Mouse (Mus musculus): Measurements from ENCODE around the gene Wasf3. TPM values are rescaled to one million over a fixed set of nuclear protein-coding genes. Genes with fewer than 3 reads are reported as not detected.

The Wasf3 gene
- polyA plus RNA-seq (2011; ENCODE audit: insufficient read depth, insufficient read length, low read depth, missing spikeins), result 32.3 and 33.1 TPM in 2 replicates

GRCm38 (mm10) chr5:146384935-146385591, at the start of gene Wasf3:
TSS of gene Wasf3 (plus strand) at chr5:146384985.
- peak within 1 kb of the TSS; percentile 68 for H3K27ac ChIP-seq (ENCODE audit: insufficient read depth, low read length)
- H3K4me1 ChIP-seq (ENCODE audit: control insufficient read depth, insufficient read depth, low read length), result no peaks in the 10 kb centered on the region
- peaks cover 5% of the 10 kb centered on the region for H3K9me3 ChIP-seq (replicated peaks; ENCODE audit: control insufficient read depth, insufficient read depth, low read length, poor library complexity, severe bottlenecking)
- peak within 1 kb of the TSS; percentile 88 for H3K4me3 ChIP-seq (ENCODE audit: low read depth, low read length)
- H3K27me3 ChIP-seq (ENCODE audit: control insufficient read depth, insufficient read depth, low read length, poor library complexity, severe bottlenecking), result no peaks in the 10 kb centered on the region
- TF ChIP-seq CTCF (IDR thresholded peaks at IDR 0.05; ENCODE audit: low read depth, low read length) (no peak), POLR2A (IDR thresholded peaks at IDR 0.05; ENCODE audit: insufficient read depth, low read length) (peak; percentile 27)
- no peaks in the 10 kb centered on the region for H3K36me3 ChIP-seq (ENCODE audit: control insufficient read depth, insufficient read depth, low read length, poor library complexity, severe bottlenecking)
- peak within 1 kb of the TSS; percentile 75 for H3K9ac ChIP-seq (ENCODE audit: low read depth, poor library complexity, severe bottlenecking)

- no peak overlapping the region for H3K4me3 ChIP-seq (ENCODE audit: low read depth, low read length)
- no peaks in the 10 kb centered on the region for H3K9me3 ChIP-seq (replicated peaks; ENCODE audit: control insufficient read depth, insufficient read depth, low read length, poor library complexity, severe bottlenecking)
- H3K27ac ChIP-seq (ENCODE audit: insufficient read depth, low read length), result no peak overlapping the region
Observed at GRCm38 (mm10) chr5:146338064-146338463, 46.7 kb upstream of the Wasf3 start.

GRCm38 (mm10) chr5:146340037-146340436, 44.7 kb upstream of the Wasf3 start:
- no peak for TF ChIP-seq EP300 (IDR thresholded peaks at IDR 0.05; ENCODE audit: insufficient read depth, low read depth, low read length)
- no peak for TF ChIP-seq CTCF (IDR thresholded peaks at IDR 0.05; ENCODE audit: low read depth, low read length)
- no peak for TF ChIP-seq POLR2A (IDR thresholded peaks at IDR 0.05; ENCODE audit: insufficient read depth, low read length)
- Histone ChIP-seq H3K27ac (ENCODE audit: insufficient read depth, low read length) (no peak overlapping the region), H3K4me3 (ENCODE audit: low read depth, low read length) (no peak overlapping the region), H3K9ac (ENCODE audit: low read depth, poor library complexity, severe bottlenecking) (no peak overlapping the region), H3K9me3 (replicated peaks; ENCODE audit: control insufficient read depth, insufficient read depth, low read length, poor library complexity, severe bottlenecking) (no peaks in the 10 kb centered on the region), H3K27me3 (ENCODE audit: control insufficient read depth, insufficient read depth, low read length, poor library complexity, severe bottlenecking) (no peaks in the 10 kb centered on the region), H3K4me1 (ENCODE audit: control insufficient read depth, insufficient read depth, low read length) (no peaks in the 10 kb centered on the region), H3K36me3 (ENCODE audit: control insufficient read depth, insufficient read depth, low read length, poor library complexity, severe bottlenecking) (no peaks in the 10 kb centered on the region)

More at GRCm38 (mm10) chr5:146338064-146338463, 46.7 kb upstream of the Wasf3 start:
- no peaks in the 10 kb centered on the region for H3K27me3 ChIP-seq (ENCODE audit: control insufficient read depth, insufficient read depth, low read length, poor library complexity, severe bottlenecking)
- H3K4me1 ChIP-seq (ENCODE audit: control insufficient read depth, insufficient read depth, low read length), result no peaks in the 10 kb centered on the region
- no peaks in the 10 kb centered on the region for H3K36me3 ChIP-seq (ENCODE audit: control insufficient read depth, insufficient read depth, low read length, poor library complexity, severe bottlenecking)
- TF ChIP-seq CTCF (IDR thresholded peaks at IDR 0.05; ENCODE audit: low read depth, low read length) (no peak), POLR2A (IDR thresholded peaks at IDR 0.05; ENCODE audit: insufficient read depth, low read length) (no peak), EP300 (IDR thresholded peaks at IDR 0.05; ENCODE audit: insufficient read depth, low read depth, low read length) (no peak)
- H3K9ac ChIP-seq (ENCODE audit: low read depth, poor library complexity, severe bottlenecking), result no peak overlapping the region

- Histone ChIP-seq H3K9ac (ENCODE audit: low read depth, poor library complexity, severe bottlenecking) (no peak overlapping the region), H3K27ac (ENCODE audit: insufficient read depth, low read length) (no peak overlapping the region), H3K9me3 (replicated peaks; ENCODE audit: control insufficient read depth, insufficient read depth, low read length, poor library complexity, severe bottlenecking) (no peaks in the 10 kb centered on the region), H3K27me3 (ENCODE audit: control insufficient read depth, insufficient read depth, low read length, poor library complexity, severe bottlenecking) (no peaks in the 10 kb centered on the region), H3K4me1 (ENCODE audit: control insufficient read depth, insufficient read depth, low read length) (no peaks in the 10 kb centered on the region), H3K4me3 (ENCODE audit: low read depth, low read length) (no peak overlapping the region), H3K36me3 (ENCODE audit: control insufficient read depth, insufficient read depth, low read length, poor library complexity, severe bottlenecking) (no peaks in the 10 kb centered on the region)
- TF ChIP-seq CTCF (IDR thresholded peaks at IDR 0.05; ENCODE audit: low read depth, low read length) (no peak), POLR2A (IDR thresholded peaks at IDR 0.05; ENCODE audit: insufficient read depth, low read length) (no peak), EP300 (IDR thresholded peaks at IDR 0.05; ENCODE audit: insufficient read depth, low read depth, low read length) (no peak)
Observed at GRCm38 (mm10) chr5:146344911-146345686, 39.7 kb upstream of the Wasf3 start.

- Histone ChIP-seq H3K9ac (ENCODE audit: low read depth, poor library complexity, severe bottlenecking) (no peak overlapping the region), H3K9me3 (replicated peaks; ENCODE audit: control insufficient read depth, insufficient read depth, low read length, poor library complexity, severe bottlenecking) (no peaks in the 10 kb centered on the region), H3K27me3 (ENCODE audit: control insufficient read depth, insufficient read depth, low read length, poor library complexity, severe bottlenecking) (no peaks in the 10 kb centered on the region), H3K27ac (ENCODE audit: insufficient read depth, low read length) (no peak overlapping the region), H3K4me1 (ENCODE audit: control insufficient read depth, insufficient read depth, low read length) (no peaks in the 10 kb centered on the region), H3K36me3 (ENCODE audit: control insufficient read depth, insufficient read depth, low read length, poor library complexity, severe bottlenecking) (no peaks in the 10 kb centered on the region), H3K4me3 (ENCODE audit: low read depth, low read length) (no peak overlapping the region)
- TF ChIP-seq POLR2A (IDR thresholded peaks at IDR 0.05; ENCODE audit: insufficient read depth, low read length), result no peak
- no peak for TF ChIP-seq EP300 (IDR thresholded peaks at IDR 0.05; ENCODE audit: insufficient read depth, low read depth, low read length)
- no peak for TF ChIP-seq CTCF (IDR thresholded peaks at IDR 0.05; ENCODE audit: low read depth, low read length)
Observed at GRCm38 (mm10) chr5:146347081-146347480, 37.7 kb upstream of the Wasf3 start.

- Histone ChIP-seq H3K27me3 (ENCODE audit: control insufficient read depth, insufficient read depth, low read length, poor library complexity, severe bottlenecking) (no peaks in the 10 kb centered on the region), H3K9me3 (replicated peaks; ENCODE audit: control insufficient read depth, insufficient read depth, low read length, poor library complexity, severe bottlenecking) (no peaks in the 10 kb centered on the region), H3K4me1 (ENCODE audit: control insufficient read depth, insufficient read depth, low read length) (no peaks in the 10 kb centered on the region), H3K4me3 (ENCODE audit: low read depth, low read length) (no peak overlapping the region), H3K27ac (ENCODE audit: insufficient read depth, low read length) (no peak overlapping the region), H3K36me3 (ENCODE audit: control insufficient read depth, insufficient read depth, low read length, poor library complexity, severe bottlenecking) (no peaks in the 10 kb centered on the region), H3K9ac (ENCODE audit: low read depth, poor library complexity, severe bottlenecking) (no peak overlapping the region)
- TF ChIP-seq EP300 (IDR thresholded peaks at IDR 0.05; ENCODE audit: insufficient read depth, low read depth, low read length), result no peak
- no peak for TF ChIP-seq POLR2A (IDR thresholded peaks at IDR 0.05; ENCODE audit: insufficient read depth, low read length)
- TF ChIP-seq CTCF (IDR thresholded peaks at IDR 0.05; ENCODE audit: low read depth, low read length), result no peak
Observed at GRCm38 (mm10) chr5:146349183-146349582, 35.6 kb upstream of the Wasf3 start.
